Mouse (Mus musculus) liver, adult (tissue): Measurements from ENCODE around the gene Ncbp3.
A peak's percentile ranks its signal among the peaks of the same experiment; 100 is the strongest.

ENCODE experiments used
- GATA4 ChIP-seq: IDR thresholded peaks from 2 replicates; pipeline ENCODE4 v1.6.1; 2014; ENCODE audit warnings: mild to moderate bottlenecking, low read length; ENCODE audit not compliant: insufficient replicate concordance

Ncbp3 gene

DNA sequence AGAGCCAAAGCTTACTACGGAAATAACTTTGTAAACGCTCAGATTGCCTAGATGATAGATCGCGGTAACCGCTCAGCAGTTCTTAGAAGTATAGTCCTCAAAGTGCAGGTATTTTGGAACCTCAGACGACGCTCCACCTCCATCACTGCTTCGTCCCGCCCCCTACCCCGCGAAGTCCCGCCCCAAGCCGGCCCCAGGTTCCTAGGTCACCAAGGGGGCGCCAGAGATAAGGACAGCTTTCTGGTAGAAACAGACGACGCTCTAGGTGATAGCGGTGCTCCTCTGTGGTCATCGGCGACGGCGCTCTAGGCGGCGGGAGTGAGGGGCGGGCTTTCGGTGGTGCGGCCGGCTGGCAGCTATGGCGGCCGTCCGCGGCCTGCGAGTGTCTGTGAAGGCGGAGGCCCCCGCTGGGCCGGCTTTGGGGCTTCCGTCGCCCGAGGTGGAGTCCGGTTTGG lies at the start of gene Ncbp3:
Gene Ncbp3 (plus strand): TSS at position 242 of the 455 bp plus-strand sequence.
- peak; percentile 96; the same call in 1 of the 2 replicates for TF ChIP-seq GATA4

DNA sequence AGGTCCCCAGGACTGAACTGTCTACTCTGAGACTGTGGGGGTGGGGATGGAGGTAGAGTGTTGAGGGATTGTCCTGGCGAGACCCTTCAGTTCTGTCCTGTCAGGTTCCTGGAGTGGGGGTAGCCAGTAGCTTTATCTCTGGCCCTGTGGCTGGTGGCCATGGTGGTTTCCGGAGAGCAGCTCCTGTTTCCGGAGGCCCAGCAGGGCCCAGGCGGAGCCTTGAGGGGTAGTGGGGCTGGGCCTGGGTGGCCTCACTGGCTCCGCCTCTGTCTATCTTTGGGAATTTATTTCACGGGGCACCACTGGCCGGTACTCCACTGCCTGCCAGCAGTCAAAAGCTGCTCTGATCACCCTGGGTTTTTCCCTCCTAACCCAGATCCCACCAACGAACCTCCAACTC lies 48.8 kb upstream of the Ncbp3 start, which contains the start of gene P2rx1:
Gene P2rx1 (plus strand): TSS at position 333 of the 400 bp plus-strand sequence.
- TF ChIP-seq GATA4, result peak; percentile 51; the same call in 1 of the 2 replicates

GRCm38 (mm10) chr11:73001029-73001428 lies 46.6 kb upstream of the Ncbp3 start:
- TF ChIP-seq GATA4, result no peak

DNA sequence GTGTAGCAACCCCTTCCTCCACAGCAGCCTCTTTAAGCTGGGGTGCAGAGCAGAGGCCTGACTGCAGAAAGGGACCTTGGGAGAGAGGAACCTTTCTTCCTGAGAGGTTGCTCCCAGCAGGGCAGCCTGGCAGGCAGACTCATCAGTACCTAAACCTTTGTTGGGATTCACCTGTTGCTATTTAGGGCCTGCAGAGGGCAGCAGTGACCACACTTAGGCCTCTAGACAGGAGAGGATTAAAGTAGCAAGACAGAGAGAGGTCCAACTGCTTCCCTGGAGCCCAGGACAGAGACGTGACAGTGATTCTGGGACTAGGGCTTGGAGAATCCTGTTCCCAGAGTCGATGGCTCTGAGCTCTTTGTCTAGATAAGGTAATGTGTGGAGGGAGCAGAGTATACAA lies 41.2 kb upstream of the Ncbp3 start:
- TF ChIP-seq GATA4, result no peak

- no peak for TF ChIP-seq GATA4
Observed at GRCm38 (mm10) chr11:73007113-73007512, 40.5 kb upstream of the Ncbp3 start.

GRCm38 (mm10) chr11:73007698-73008481 lies 39.7 kb upstream of the Ncbp3 start:
- no peak for TF ChIP-seq GATA4

DNA sequence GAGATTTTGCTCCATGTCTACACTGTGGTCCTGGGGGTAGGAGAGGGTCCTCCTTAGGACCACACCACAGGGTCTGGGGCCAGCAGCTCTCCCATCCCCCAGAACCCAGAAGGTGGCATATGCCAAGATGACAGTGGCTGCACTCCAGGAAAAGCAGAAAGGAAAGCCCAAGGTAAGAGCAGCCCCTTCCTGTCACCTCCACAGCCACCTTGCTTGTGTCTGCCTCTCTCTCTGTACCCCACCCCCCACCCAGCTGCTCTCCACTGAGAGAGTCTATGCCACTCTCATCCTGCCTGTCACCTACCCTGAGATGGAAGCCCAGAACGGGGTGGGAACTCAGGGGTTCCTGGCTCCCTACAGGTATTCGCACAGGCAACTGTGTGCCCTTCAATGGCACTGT lies 38.8 kb upstream of the Ncbp3 start:
- no peak for TF ChIP-seq GATA4

- no peak for TF ChIP-seq GATA4
Observed at GRCm38 (mm10) chr11:73009531-73010274, 37.9 kb upstream of the Ncbp3 start.

DNA sequence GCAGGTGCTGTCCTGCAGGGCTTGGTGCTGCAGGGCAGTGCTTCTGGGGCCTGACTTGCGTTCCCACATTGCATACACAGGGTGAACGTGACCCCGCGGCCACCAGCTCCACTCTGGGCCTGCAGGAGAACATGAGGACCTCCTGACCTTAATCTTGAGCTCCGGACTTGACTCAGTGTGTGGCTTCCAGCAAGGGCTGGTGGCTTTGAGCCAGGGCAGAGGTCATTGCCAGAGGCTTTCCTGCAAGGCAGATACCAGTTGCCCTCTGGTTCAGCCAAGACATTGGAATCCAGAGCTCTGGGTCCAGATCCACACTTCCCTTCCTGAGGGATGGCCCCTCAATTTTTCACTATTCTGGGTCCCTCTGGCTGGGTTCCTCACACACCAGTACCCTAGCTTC lies 33.6 kb upstream of the Ncbp3 start:
- peak; percentile 64; the same call in 1 of the 2 replicates for TF ChIP-seq GATA4

DNA sequence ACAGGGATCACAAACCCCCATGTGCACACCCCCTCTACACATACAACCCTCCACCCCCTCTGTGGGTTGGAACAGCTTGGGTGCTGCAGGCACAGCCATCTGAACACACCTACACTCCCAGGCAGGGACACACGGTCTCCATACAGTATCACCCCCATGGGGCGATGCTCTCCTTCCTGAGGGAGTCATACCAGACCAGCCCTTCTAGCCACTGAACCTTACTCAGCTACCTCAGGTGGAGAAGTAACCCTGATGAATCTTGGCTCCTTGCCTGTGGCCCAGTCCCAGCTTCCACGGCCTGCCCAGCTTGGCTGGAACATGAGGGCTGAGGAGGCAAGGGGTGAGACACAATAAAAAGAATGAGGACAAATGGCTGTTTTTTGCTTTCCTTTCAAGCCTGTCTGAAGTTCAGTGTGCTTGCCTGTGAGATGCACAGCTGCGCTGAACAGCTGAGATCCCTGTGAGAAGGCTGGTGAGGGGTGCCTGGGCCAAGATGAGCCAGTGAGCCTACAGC lies 32.7 kb upstream of the Ncbp3 start:
- no peak for TF ChIP-seq GATA4

DNA sequence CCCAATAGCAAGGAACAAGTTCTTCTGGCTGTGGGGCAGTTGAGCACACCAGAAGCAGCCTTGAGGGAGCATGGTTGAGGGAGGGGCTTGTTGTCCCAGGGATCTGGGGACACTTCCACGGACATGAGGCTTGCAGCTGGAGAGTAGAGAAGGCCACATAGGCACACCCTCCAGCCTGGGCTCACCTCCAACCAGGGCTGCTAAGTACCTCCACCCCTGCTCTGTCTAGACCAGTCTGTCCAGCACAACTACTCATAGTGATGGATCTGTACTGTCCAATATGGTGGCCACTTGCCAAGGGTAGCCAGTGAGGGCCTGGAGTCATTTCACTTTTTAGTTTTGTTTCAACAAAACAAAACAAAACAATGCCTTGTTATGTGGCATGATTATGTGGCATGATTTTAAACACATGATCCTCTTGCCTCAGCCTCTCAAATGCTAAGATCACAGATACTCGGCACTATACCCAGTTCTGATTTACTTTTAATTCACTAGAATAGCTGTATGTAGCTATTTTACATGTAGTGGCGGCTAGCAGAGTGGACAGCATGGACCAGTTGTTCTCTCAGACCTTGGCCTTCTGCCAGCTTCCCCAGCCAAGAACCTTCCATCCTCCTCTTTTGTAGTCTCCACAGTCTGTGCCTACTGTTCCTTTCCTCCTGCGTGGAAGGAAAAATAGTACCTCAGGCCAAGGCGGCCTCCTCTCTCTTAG lies 32.0 kb upstream of the Ncbp3 start:
- TF ChIP-seq GATA4, result no peak

DNA sequence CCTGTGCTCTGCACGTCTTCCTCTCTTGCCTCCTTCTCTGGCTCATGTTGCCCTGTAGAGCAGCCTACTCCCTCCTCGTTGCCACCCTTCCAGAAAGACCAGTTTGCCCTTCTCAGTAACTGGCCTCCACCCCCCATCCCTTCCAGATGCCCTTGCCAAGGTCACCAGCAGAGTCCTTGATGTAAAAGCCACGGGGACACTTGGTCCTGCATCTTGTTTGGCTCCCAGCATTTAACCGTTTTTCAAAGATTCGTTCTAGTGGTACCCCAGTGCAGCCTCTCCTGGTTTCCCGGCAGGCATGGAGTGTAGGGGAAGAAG lies 31.5 kb upstream of the Ncbp3 start:
- no peak for TF ChIP-seq GATA4

DNA sequence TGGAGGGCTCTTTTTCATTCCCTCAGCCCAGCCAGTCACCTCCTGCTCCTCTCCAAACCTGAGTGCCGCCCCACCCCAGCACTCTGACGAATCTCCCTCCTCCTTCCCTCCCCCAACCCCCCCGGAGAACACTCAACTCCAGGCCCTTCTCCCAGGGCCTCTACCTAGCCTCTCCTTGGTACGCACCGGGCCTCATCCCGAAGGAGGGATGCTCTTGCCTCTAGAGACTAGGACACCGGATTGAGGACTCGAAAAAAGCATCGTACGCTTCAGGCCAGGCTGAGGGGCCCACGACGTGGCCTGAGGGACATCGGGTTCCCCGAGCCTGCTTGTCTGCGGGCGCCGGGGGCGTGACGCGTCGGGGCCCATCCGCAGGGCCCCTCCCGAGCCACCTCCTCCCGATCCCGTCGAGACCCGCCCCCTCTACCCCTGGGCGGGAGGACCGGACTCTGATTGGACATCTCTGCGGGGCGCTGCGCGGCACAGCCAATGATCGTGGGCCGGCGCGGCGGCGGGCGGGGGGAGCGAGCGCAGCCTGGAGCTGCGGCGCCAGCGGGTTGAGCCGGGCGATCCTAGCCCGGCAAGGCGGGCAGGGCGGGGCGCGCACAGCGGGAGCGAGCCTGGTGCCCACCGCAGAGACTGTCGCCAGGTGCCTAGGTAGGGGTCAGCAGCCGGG lies 29.0 kb upstream of the Ncbp3 start, which contains the start of gene Camkk1:
Gene Camkk1 (plus strand): TSS at position 538 of the 676 bp plus-strand sequence.
- TF ChIP-seq GATA4, result no peak; the same call in 1 of the 2 replicates

- no peak for TF ChIP-seq GATA4
Observed at GRCm38 (mm10) chr11:73019147-73019795, 28.3 kb upstream of the Ncbp3 start.
